Mouse (Mus musculus): ENCODE measurements around the gene 1500011B03Rik.

DNA sequence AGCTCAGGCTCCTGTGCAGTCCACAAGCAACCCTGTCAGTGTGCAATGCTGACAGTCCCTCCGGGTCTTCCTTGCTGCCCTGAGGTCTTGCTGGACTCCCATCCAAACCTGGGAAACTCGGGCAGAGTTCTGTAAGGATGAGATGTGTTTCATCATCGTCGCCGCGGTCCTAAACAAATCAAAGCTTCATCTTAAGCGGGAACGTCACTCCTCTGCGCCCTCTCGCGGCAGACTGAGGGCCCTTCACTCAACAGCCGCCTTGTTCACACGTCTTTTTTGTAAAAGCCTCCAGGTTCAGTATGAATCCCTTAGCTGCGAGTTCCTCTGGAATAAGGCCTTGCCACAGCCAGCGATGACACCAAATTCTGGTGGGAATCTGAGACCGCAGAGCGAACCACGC lies 36.0 kb upstream of the 1500011B03Rik start:
- TF ChIP-seq CTCF (IDR thresholded peaks at IDR 0.05; ENCODE audit: control insufficient read depth, insufficient read depth, insufficient read length) = peak; percentile 74
- no peak for TF ChIP-seq MYOD1 (IDR thresholded peaks at IDR 0.05; ENCODE audit: control insufficient read depth, insufficient read length, low read depth)
